Mouse (Mus musculus): ENCODE results near the gene Cabp4. TPM values are rescaled to one million over a fixed set of nuclear protein-coding genes. Genes with fewer than 3 reads are reported as not detected.
A peak's percentile ranks its signal among the peaks of the same experiment; 100 is the strongest.

The Cabp4 gene
- polyA plus RNA-seq, 1 experiment from 2014 or later: 0.33 TPM

DNA sequence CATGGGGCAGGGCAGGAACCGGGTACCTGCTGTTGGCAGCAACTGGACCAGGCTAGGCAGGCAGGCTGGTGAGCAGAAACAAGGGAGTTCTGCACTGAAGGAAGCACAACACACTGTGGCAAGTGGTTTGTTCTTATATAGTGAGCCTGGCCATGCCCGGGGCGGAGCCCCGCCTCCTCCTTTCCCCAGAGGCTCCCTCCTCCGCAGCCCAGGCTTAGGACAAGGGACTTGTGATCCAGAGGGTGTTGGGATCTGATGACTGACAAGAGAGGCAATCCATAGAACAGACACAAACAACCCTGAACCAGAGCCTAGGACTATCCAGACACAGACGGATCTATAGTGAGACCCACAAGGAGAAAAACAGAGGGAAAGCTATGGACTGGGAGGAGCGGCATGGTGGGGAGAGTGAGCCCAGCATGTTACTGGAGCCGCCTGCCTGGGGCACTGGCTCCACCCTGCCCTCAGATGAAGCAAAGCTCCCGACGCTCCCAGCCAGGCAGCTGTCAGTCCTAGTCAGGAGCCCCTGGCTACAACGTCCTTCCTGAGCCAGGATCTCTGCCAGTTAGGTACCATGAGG, 31.6 kb upstream of the Cabp4 start, which contains the start of gene Carns1:
Gene Carns1 (minus strand): TSS at position 112 of the 580 bp plus-strand sequence.
- ATAC-seq: peak; percentile 31; the same call in 1 of the 2 replicates
- 6% methylated on average over 11 of the region's 11 CpGs for WGBS
- no peak within 1 kb of the TSS for H3K4me3 ChIP-seq (ENCODE audit: low read depth, low read length)
- H3K4me2 ChIP-seq (replicated peaks; ENCODE audit: low read depth): peak within 1 kb of the TSS; percentile 49
- 0 out of 2 replicates have a peak, but pooled peaks cover 5% of the 10 kb centered on the region for H3K4me1 ChIP-seq (replicated peaks; ENCODE audit: control insufficient read depth, insufficient read depth, low read length)
- peak within 1 kb of the TSS; percentile 17; the same call in 1 of the 2 replicates for H3K9ac ChIP-seq (ENCODE audit: low read depth, low read length)
- H3K27me3 ChIP-seq (replicated peaks; ENCODE audit: control insufficient read depth, insufficient read depth, low read length): no peaks in the 10 kb centered on the region
- no peak for TF ChIP-seq CTCF (IDR thresholded peaks at IDR 0.05; ENCODE audit: low read depth)
- H3K27ac ChIP-seq (ENCODE audit: low read depth, low read length): no peak within 1 kb of the TSS; the same call in 1 of the 2 replicates
- H3K36me3 ChIP-seq (ENCODE audit: control insufficient read depth, insufficient read depth): no peaks in the 10 kb centered on the region
- H3K9me3 ChIP-seq (ENCODE audit: control insufficient read depth): no peaks in the 10 kb centered on the region

DNA sequence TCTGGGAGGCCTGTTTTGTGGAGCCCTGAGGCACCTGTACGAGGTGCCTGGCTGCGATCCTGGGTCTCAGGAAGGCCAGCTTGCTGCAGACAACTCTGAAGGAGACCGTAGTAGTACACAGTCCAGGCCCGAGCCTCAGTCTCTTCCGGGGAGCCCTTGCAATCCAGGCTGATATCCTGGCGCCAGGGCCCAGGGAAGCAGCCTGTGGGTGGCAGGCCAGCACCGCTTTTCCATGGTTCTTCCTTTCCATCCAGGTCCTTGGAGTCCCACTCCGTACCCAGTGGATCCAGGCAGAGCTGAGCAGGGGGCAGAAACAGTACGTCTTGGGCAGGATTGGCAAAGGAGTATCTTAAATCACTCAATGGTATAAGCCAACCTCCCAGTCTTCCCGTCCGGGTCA, 29.1 kb upstream of the Cabp4 start:
- no peak overlapping the region for H3K9ac ChIP-seq (ENCODE audit: low read depth, low read length)
- peak; percentile 24 for TF ChIP-seq CTCF (IDR thresholded peaks at IDR 0.05; ENCODE audit: low read depth)
- H3K4me2 ChIP-seq (replicated peaks; ENCODE audit: low read depth): no peak overlapping the region
- H3K27ac ChIP-seq (ENCODE audit: low read depth, low read length): no peak overlapping the region
- peaks cover 9% of the 10 kb centered on the region; the same call in 1 of the 2 replicates for H3K4me1 ChIP-seq (replicated peaks; ENCODE audit: control insufficient read depth, insufficient read depth, low read length)
- no peak for ATAC-seq
- no peak overlapping the region for H3K4me3 ChIP-seq (ENCODE audit: low read depth, low read length)
- H3K27me3 ChIP-seq (replicated peaks; ENCODE audit: control insufficient read depth, insufficient read depth, low read length): no peaks in the 10 kb centered on the region
- H3K9me3 ChIP-seq (ENCODE audit: control insufficient read depth): no peaks in the 10 kb centered on the region
- H3K36me3 ChIP-seq (ENCODE audit: control insufficient read depth, insufficient read depth): no peaks in the 10 kb centered on the region
- WGBS: 74% methylated on average over 11 of the region's 11 CpGs

- Histone ChIP-seq H3K27ac (ENCODE audit: low read depth, low read length) (no peak overlapping the region), H3K4me2 (replicated peaks; ENCODE audit: low read depth) (no peak overlapping the region), H3K9ac (ENCODE audit: low read depth, low read length) (no peak overlapping the region), H3K9me3 (ENCODE audit: control insufficient read depth) (no peaks in the 10 kb centered on the region), H3K27me3 (replicated peaks; ENCODE audit: control insufficient read depth, insufficient read depth, low read length) (no peaks in the 10 kb centered on the region), H3K4me1 (replicated peaks; ENCODE audit: control insufficient read depth, insufficient read depth, low read length) (peaks cover 9% of the 10 kb centered on the region; the same call in 1 of the 2 replicates), H3K4me3 (ENCODE audit: low read depth, low read length) (no peak overlapping the region), H3K36me3 (ENCODE audit: control insufficient read depth, insufficient read depth) (no peaks in the 10 kb centered on the region)
- no peak for ATAC-seq
- no peak for TF ChIP-seq CTCF (IDR thresholded peaks at IDR 0.05; ENCODE audit: low read depth)
- WGBS: 66% methylated on average over 13 of the region's 13 CpGs
Measured at GRCm38 (mm10) chr19:4171393-4172290, 27.8 kb upstream of the Cabp4 start.

DNA sequence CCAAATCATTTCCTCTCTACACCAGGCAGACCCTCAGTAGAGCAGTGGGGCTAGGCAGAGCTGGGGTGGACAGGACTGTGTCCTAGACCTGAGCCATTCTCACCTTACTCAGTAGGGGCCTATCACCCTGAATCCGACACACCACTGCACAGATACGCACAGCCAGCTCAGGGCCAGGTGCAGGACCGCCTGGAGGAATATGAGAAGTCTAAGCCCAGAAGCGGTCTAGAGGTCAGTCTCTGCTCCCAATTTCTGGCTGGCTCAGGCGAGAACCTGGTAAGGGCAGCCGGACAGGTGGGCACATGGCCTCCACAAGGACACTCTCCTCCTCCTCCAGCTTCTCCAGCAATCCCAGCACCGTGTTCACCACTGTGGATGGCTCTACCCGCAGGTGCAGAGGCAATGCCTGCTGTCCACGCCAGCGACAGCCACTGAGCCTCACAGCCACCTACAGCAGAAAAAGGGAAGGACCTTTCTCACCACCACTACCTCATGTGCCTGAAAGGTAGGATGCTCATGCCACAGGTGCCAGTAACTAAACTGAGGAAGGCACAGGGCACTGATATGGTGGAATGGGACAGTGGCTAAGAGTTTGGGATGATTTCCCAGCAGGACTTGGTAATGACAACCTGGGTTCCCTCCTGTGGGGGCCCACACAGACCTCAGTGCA, 27.0 kb upstream of the Cabp4 start:
- Histone ChIP-seq H3K27me3 (replicated peaks; ENCODE audit: control insufficient read depth, insufficient read depth, low read length) (no peaks in the 10 kb centered on the region), H3K9ac (ENCODE audit: low read depth, low read length) (no peak overlapping the region), H3K4me1 (replicated peaks; ENCODE audit: control insufficient read depth, insufficient read depth, low read length) (peaks cover 9% of the 10 kb centered on the region; the same call in 1 of the 2 replicates), H3K4me2 (replicated peaks; ENCODE audit: low read depth) (no peak overlapping the region), H3K27ac (ENCODE audit: low read depth, low read length) (no peak overlapping the region), H3K9me3 (ENCODE audit: control insufficient read depth) (no peaks in the 10 kb centered on the region), H3K36me3 (ENCODE audit: control insufficient read depth, insufficient read depth) (no peaks in the 10 kb centered on the region), H3K4me3 (ENCODE audit: low read depth, low read length) (no peak overlapping the region)
- TF ChIP-seq CTCF (IDR thresholded peaks at IDR 0.05; ENCODE audit: low read depth): no peak
- no peak for ATAC-seq
- WGBS: 97% methylated on average over 10 of the region's 10 CpGs

DNA sequence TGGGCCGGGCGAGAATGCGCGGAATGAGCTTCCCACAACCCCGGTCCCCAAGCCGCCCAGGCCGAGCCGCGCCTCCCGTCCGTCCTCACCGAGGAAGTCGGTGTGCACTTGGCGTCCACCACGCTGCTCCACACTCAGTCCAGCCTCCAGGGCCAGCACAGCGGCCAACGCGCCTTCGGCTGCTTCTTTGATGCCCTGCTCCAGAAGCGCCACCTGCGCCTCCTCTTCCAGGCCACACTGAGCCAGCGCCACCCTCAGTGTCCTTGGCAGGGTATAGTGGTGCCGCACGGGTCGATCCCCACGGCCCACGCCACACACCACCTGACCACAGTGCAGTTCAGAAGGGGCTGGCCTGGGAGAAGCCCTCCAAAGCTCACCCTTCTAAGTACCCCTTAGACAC, 26.0 kb upstream of the Cabp4 start:
- Histone ChIP-seq H3K9me3 (ENCODE audit: control insufficient read depth) (no peaks in the 10 kb centered on the region), H3K4me2 (replicated peaks; ENCODE audit: low read depth) (peak overlapping the region; percentile 87), H3K9ac (ENCODE audit: low read depth, low read length) (peak overlapping the region; percentile 51), H3K4me1 (replicated peaks; ENCODE audit: control insufficient read depth, insufficient read depth, low read length) (peaks cover 5% of the 10 kb centered on the region; the same call in 1 of the 2 replicates), H3K36me3 (ENCODE audit: control insufficient read depth, insufficient read depth) (no peaks in the 10 kb centered on the region), H3K4me3 (ENCODE audit: low read depth, low read length) (peak overlapping the region; percentile 36), H3K27me3 (replicated peaks; ENCODE audit: control insufficient read depth, insufficient read depth, low read length) (no peaks in the 10 kb centered on the region), H3K27ac (ENCODE audit: low read depth, low read length) (peak overlapping the region; percentile 78)
- WGBS: 5% methylated on average over 27 of the region's 27 CpGs
- ATAC-seq: peak; percentile 62
- TF ChIP-seq CTCF (IDR thresholded peaks at IDR 0.05; ENCODE audit: low read depth): no peak

DNA sequence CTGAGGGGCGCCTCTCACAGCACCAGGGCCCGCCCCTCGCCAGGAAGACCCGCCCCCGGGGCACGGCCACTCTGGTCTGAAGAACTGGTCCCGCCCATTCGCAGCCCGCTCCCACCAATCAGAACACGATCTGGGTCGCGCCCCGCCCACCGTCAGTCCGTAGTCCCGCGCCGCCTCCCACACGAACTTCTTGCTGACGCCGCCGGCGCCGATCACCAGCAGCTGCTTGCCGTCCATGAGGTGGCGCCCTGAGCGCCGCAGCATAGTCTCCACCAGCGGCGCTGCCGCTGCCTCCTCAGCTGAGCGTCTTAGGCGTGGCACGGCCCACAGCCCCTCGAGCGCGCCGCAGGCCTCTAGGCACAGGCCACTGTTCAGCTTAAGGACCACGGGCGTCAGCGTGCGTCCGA, 25.5 kb upstream of the Cabp4 start:
- Histone ChIP-seq H3K4me3 (ENCODE audit: low read depth, low read length) (peak overlapping the region; percentile 36), H3K4me1 (replicated peaks; ENCODE audit: control insufficient read depth, insufficient read depth, low read length) (peaks cover 5% of the 10 kb centered on the region; the same call in 1 of the 2 replicates), H3K9me3 (ENCODE audit: control insufficient read depth) (no peaks in the 10 kb centered on the region), H3K27ac (ENCODE audit: low read depth, low read length) (peak overlapping the region; percentile 78), H3K27me3 (replicated peaks; ENCODE audit: control insufficient read depth, insufficient read depth, low read length) (no peaks in the 10 kb centered on the region), H3K4me2 (replicated peaks; ENCODE audit: low read depth) (peak overlapping the region; percentile 87), H3K9ac (ENCODE audit: low read depth, low read length) (peak overlapping the region; percentile 51), H3K36me3 (ENCODE audit: control insufficient read depth, insufficient read depth) (no peaks in the 10 kb centered on the region)
- ATAC-seq: peak; percentile 93
- peak; percentile 99 for TF ChIP-seq CTCF (IDR thresholded peaks at IDR 0.05; ENCODE audit: low read depth)
- under 1% methylated on average over 42 of the region's 43 CpGs for WGBS
